Mouse (Mus musculus): Measurements from ENCODE around the gene Ahcyl1. TPM values are rescaled to one million over a fixed set of nuclear protein-coding genes. Genes with fewer than 3 reads are reported as not detected.

Ahcyl1 gene
- polyA plus RNA-seq, 1 experiment, result 61.2 TPM

GRCm38 (mm10) chr3:107706164-107706563, 9.8 kb upstream of the Ahcyl1 start:
- H3K4me3 ChIP-seq (ENCODE audit: control insufficient read depth, insufficient read depth, low read length), result no peak overlapping the region
- WGBS, result 41% methylated on average over 2 of the region's 2 CpGs
- TF ChIP-seq CTCF (IDR thresholded peaks at IDR 0.05; ENCODE audit: borderline replicate concordance, control insufficient read depth, extremely low read depth, insufficient read depth, low read length, poor library complexity) (no peak), POLR2A (IDR thresholded peaks at IDR 0.05; ENCODE audit: control insufficient read depth, extremely low read depth, insufficient read depth, low read length, poor library complexity) (no peak)
- H3K4me1 ChIP-seq (replicated peaks; ENCODE audit: control insufficient read depth, insufficient read depth, low read length), result no peaks in the 10 kb centered on the region
- no peaks in the 10 kb centered on the region for H3K36me3 ChIP-seq (ENCODE audit: control insufficient read depth, insufficient read depth, low read length)
- H3K27me3 ChIP-seq (ENCODE audit: control insufficient read depth, insufficient read depth, low read length), result no peaks in the 10 kb centered on the region
- no peak overlapping the region for H3K27ac ChIP-seq (ENCODE audit: control insufficient read depth, insufficient read depth, low read length)
- DNase-seq, result no peak

- Histone ChIP-seq H3K27me3 (ENCODE audit: control insufficient read depth, insufficient read depth, low read length) (no peaks in the 10 kb centered on the region), H3K4me1 (replicated peaks; ENCODE audit: control insufficient read depth, insufficient read depth, low read length) (no peaks in the 10 kb centered on the region), H3K27ac (ENCODE audit: control insufficient read depth, insufficient read depth, low read length) (no peak overlapping the region), H3K36me3 (ENCODE audit: control insufficient read depth, insufficient read depth, low read length) (no peaks in the 10 kb centered on the region), H3K4me3 (ENCODE audit: control insufficient read depth, insufficient read depth, low read length) (no peak overlapping the region)
- DNase-seq, result no peak
- 90% methylated on average over 1 of the region's 1 CpGs for WGBS
- no peak for TF ChIP-seq POLR2A (IDR thresholded peaks at IDR 0.05; ENCODE audit: control insufficient read depth, extremely low read depth, insufficient read depth, low read length, poor library complexity)
Observed at GRCm38 (mm10) chr3:107704371-107704705, 8.0 kb upstream of the Ahcyl1 start.

GRCm38 (mm10) chr3:107703675-107704370, 7.5 kb upstream of the Ahcyl1 start:
- WGBS, result 94% methylated on average over 7 of the region's 7 CpGs

GRCm38 (mm10) chr3:107701767-107702394, 5.5 kb upstream of the Ahcyl1 start:
- Histone ChIP-seq H3K36me3 (ENCODE audit: control insufficient read depth, insufficient read depth, low read length) (no peaks in the 10 kb centered on the region), H3K27ac (ENCODE audit: control insufficient read depth, insufficient read depth, low read length) (no peak overlapping the region), H3K4me1 (replicated peaks; ENCODE audit: control insufficient read depth, insufficient read depth, low read length) (no peaks in the 10 kb centered on the region), H3K4me3 (ENCODE audit: control insufficient read depth, insufficient read depth, low read length) (no peak overlapping the region), H3K27me3 (ENCODE audit: control insufficient read depth, insufficient read depth, low read length) (no peaks in the 10 kb centered on the region)
- 86% methylated on average over 1 of the region's 1 CpGs for WGBS
- no peak for DNase-seq
- TF ChIP-seq CTCF (IDR thresholded peaks at IDR 0.05; ENCODE audit: borderline replicate concordance, control insufficient read depth, extremely low read depth, insufficient read depth, low read length, poor library complexity) (no peak), POLR2A (IDR thresholded peaks at IDR 0.05; ENCODE audit: control insufficient read depth, extremely low read depth, insufficient read depth, low read length, poor library complexity) (no peak)

More at GRCm38 (mm10) chr3:107703675-107704370, 7.5 kb upstream of the Ahcyl1 start:
- DNase-seq, result no peak
- H3K4me1 ChIP-seq (replicated peaks; ENCODE audit: control insufficient read depth, insufficient read depth, low read length), result no peaks in the 10 kb centered on the region
- H3K27ac ChIP-seq (ENCODE audit: control insufficient read depth, insufficient read depth, low read length), result no peak overlapping the region
- no peaks in the 10 kb centered on the region for H3K36me3 ChIP-seq (ENCODE audit: control insufficient read depth, insufficient read depth, low read length)
- H3K27me3 ChIP-seq (ENCODE audit: control insufficient read depth, insufficient read depth, low read length), result no peaks in the 10 kb centered on the region
- no peak for TF ChIP-seq POLR2A (IDR thresholded peaks at IDR 0.05; ENCODE audit: control insufficient read depth, extremely low read depth, insufficient read depth, low read length, poor library complexity)
- no peak for TF ChIP-seq CTCF (IDR thresholded peaks at IDR 0.05; ENCODE audit: borderline replicate concordance, control insufficient read depth, extremely low read depth, insufficient read depth, low read length, poor library complexity)
- no peak overlapping the region for H3K4me3 ChIP-seq (ENCODE audit: control insufficient read depth, insufficient read depth, low read length)

- Histone ChIP-seq H3K36me3 (ENCODE audit: control insufficient read depth, insufficient read depth, low read length) (no peaks in the 10 kb centered on the region), H3K27ac (ENCODE audit: control insufficient read depth, insufficient read depth, low read length) (no peak overlapping the region), H3K27me3 (ENCODE audit: control insufficient read depth, insufficient read depth, low read length) (no peaks in the 10 kb centered on the region), H3K4me3 (ENCODE audit: control insufficient read depth, insufficient read depth, low read length) (no peak overlapping the region), H3K4me1 (replicated peaks; ENCODE audit: control insufficient read depth, insufficient read depth, low read length) (peaks cover 2% of the 10 kb centered on the region)
- no peak for TF ChIP-seq CTCF (IDR thresholded peaks at IDR 0.05; ENCODE audit: borderline replicate concordance, control insufficient read depth, extremely low read depth, insufficient read depth, low read length, poor library complexity)
- no peak for TF ChIP-seq POLR2A (IDR thresholded peaks at IDR 0.05; ENCODE audit: control insufficient read depth, extremely low read depth, insufficient read depth, low read length, poor library complexity)
- no peak for DNase-seq
- WGBS, result 95% methylated on average over 2 of the region's 2 CpGs
Observed at GRCm38 (mm10) chr3:107700625-107701024, 4.3 kb upstream of the Ahcyl1 start.

GRCm38 (mm10) chr3:107696910-107697309, 550 bp upstream of the Ahcyl1 start:
- 63% methylated on average over 3 of the region's 3 CpGs for WGBS
- H3K27ac ChIP-seq (ENCODE audit: control insufficient read depth, insufficient read depth, low read length), result no peak overlapping the region
- DNase-seq, result no peak

More at GRCm38 (mm10) chr3:107696910-107697309, 550 bp upstream of the Ahcyl1 start:
- peaks cover 9% of the 10 kb centered on the region for H3K4me1 ChIP-seq (replicated peaks; ENCODE audit: control insufficient read depth, insufficient read depth, low read length)
- H3K36me3 ChIP-seq (ENCODE audit: control insufficient read depth, insufficient read depth, low read length), result no peaks in the 10 kb centered on the region
- TF ChIP-seq CTCF (IDR thresholded peaks at IDR 0.05; ENCODE audit: borderline replicate concordance, control insufficient read depth, extremely low read depth, insufficient read depth, low read length, poor library complexity) (no peak), POLR2A (IDR thresholded peaks at IDR 0.05; ENCODE audit: control insufficient read depth, extremely low read depth, insufficient read depth, low read length, poor library complexity) (no peak)
- no peak overlapping the region for H3K4me3 ChIP-seq (ENCODE audit: control insufficient read depth, insufficient read depth, low read length)
- H3K27me3 ChIP-seq (ENCODE audit: control insufficient read depth, insufficient read depth, low read length), result no peaks in the 10 kb centered on the region
